Mouse (Mus musculus): ENCODE data around the gene Tmem94. TPM values are rescaled to one million over a fixed set of nuclear protein-coding genes. Genes with fewer than 3 reads are reported as not detected.

Gene Tmem94
- polyA plus RNA-seq, 1 experiment from 2014 or later, result 20.8 TPM

GRCm38 (mm10) chr11:115800981-115801380 is 35.7 kb downstream of the Tmem94 start:
- H3K4me1 ChIP-seq (replicated peaks; ENCODE audit: control insufficient read depth, insufficient read depth, low read length), result no peaks in the 10 kb centered on the region
- H3K9me3 ChIP-seq (ENCODE audit: control insufficient read depth, low read length), result no peaks in the 10 kb centered on the region
- ATAC-seq (ENCODE audit: low FRiP score), result no peak
- no peak overlapping the region for H3K4me2 ChIP-seq (replicated peaks)
- H3K27ac ChIP-seq, result no peak overlapping the region
- no peak overlapping the region for H3K4me3 ChIP-seq (replicated peaks; ENCODE audit: low read length)
- no peak for DNase-seq (ENCODE audit: low spot score)
- no peak overlapping the region for H3K9ac ChIP-seq
- 94% methylated on average over 18 of the region's 18 CpGs for WGBS
- H3K27me3 ChIP-seq (ENCODE audit: control insufficient read depth, insufficient read depth, low read length), result no peaks in the 10 kb centered on the region
- H3K36me3 ChIP-seq (replicated peaks; ENCODE audit: control insufficient read depth, insufficient read depth), result peaks cover 85% of the 10 kb centered on the region

GRCm38 (mm10) chr11:115803072-115803709 is 38.0 kb downstream of the Tmem94 start:
- no peak for DNase-seq (ENCODE audit: low spot score)
- WGBS, result 93% methylated on average over 24 of the region's 24 CpGs
- Histone ChIP-seq H3K27me3 (ENCODE audit: control insufficient read depth, insufficient read depth, low read length) (no peaks in the 10 kb centered on the region), H3K4me2 (replicated peaks) (no peak overlapping the region), H3K36me3 (replicated peaks; ENCODE audit: control insufficient read depth, insufficient read depth) (peaks cover 68% of the 10 kb centered on the region), H3K4me1 (replicated peaks; ENCODE audit: control insufficient read depth, insufficient read depth, low read length) (0 out of 2 replicates have a peak, but pooled peaks cover 5% of the 10 kb centered on the region), H3K4me3 (replicated peaks; ENCODE audit: low read length) (no peak overlapping the region), H3K27ac (no peak overlapping the region), H3K9ac (no peak overlapping the region), H3K9me3 (ENCODE audit: control insufficient read depth, low read length) (no peaks in the 10 kb centered on the region)
- no peak for ATAC-seq (ENCODE audit: low FRiP score)

GRCm38 (mm10) chr11:115805005-115805404 is 39.8 kb downstream of the Tmem94 start:
- no peak overlapping the region for H3K9ac ChIP-seq
- peaks cover 24% of the 10 kb centered on the region; the same call in 1 of the 2 replicates for H3K4me1 ChIP-seq (replicated peaks; ENCODE audit: control insufficient read depth, insufficient read depth, low read length)
- DNase-seq (ENCODE audit: low spot score) (no peak), ATAC-seq (ENCODE audit: low FRiP score) (no peak)
- WGBS, result 94% methylated on average over 7 of the region's 7 CpGs
- H3K27ac ChIP-seq, result no peak overlapping the region
- H3K36me3 ChIP-seq (replicated peaks; ENCODE audit: control insufficient read depth, insufficient read depth), result peaks cover 50% of the 10 kb centered on the region
- no peak overlapping the region for H3K4me2 ChIP-seq (replicated peaks)
- H3K27me3 ChIP-seq (ENCODE audit: control insufficient read depth, insufficient read depth, low read length), result no peaks in the 10 kb centered on the region
- no peaks in the 10 kb centered on the region for H3K9me3 ChIP-seq (ENCODE audit: control insufficient read depth, low read length)
- H3K4me3 ChIP-seq (replicated peaks; ENCODE audit: low read length), result no peak overlapping the region

DNA sequence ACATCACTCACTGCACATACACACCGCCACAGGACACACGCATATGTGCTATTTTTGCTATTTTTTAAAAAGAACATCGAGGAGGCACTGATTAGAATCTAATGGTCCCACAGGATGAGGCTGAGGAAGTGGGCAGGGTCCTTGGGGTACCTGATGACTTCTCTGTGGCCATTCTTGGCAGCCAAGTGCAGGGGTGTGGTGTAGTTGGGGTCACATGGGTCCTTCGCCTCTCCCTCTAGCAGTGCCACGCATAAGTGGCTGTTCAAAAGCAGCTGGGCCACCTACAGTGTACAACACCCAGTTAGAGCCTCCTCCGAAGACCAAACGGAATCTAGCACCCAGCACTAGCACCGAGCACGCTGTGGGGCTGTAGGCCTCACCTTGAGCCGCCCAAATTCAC is 40.9 kb downstream of the Tmem94 start:
- Histone ChIP-seq H3K9me3 (ENCODE audit: control insufficient read depth, low read length) (no peaks in the 10 kb centered on the region), H3K27me3 (ENCODE audit: control insufficient read depth, insufficient read depth, low read length) (no peaks in the 10 kb centered on the region), H3K27ac (no peak overlapping the region), H3K9ac (no peak overlapping the region), H3K4me1 (replicated peaks; ENCODE audit: control insufficient read depth, insufficient read depth, low read length) (peaks cover 27% of the 10 kb centered on the region; the same call in 1 of the 2 replicates), H3K4me3 (replicated peaks; ENCODE audit: low read length) (no peak overlapping the region), H3K36me3 (replicated peaks; ENCODE audit: control insufficient read depth, insufficient read depth) (peaks cover 38% of the 10 kb centered on the region), H3K4me2 (replicated peaks) (no peak overlapping the region)
- DNase-seq (ENCODE audit: low spot score) (no peak), ATAC-seq (ENCODE audit: low FRiP score) (no peak)
- WGBS, result 93% methylated on average over 10 of the region's 10 CpGs

DNA sequence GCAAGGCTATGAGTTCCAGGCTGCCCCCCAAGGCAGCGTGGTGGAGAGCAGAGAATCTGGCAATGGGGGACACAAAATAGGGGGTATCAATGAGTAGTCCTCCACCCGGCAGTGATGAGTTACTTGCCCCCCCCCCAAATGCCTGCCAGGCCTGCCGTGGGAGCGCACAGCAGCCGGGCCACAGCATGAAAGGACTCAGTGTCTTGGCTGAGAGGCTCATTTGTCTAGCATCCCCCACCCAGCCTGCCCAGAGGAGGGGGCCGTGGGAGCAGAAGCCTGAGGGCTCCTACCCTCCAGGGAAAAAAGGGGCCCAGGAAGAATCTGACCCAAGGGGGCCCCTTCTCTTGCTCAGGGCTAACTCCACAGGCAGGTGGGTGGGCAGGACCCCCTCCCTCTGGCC is 42.1 kb downstream of the Tmem94 start:
- peaks cover 31% of the 10 kb centered on the region for H3K4me1 ChIP-seq (replicated peaks; ENCODE audit: control insufficient read depth, insufficient read depth, low read length)
- H3K9ac ChIP-seq, result no peak overlapping the region
- H3K9me3 ChIP-seq (ENCODE audit: control insufficient read depth, low read length), result no peaks in the 10 kb centered on the region

DNA sequence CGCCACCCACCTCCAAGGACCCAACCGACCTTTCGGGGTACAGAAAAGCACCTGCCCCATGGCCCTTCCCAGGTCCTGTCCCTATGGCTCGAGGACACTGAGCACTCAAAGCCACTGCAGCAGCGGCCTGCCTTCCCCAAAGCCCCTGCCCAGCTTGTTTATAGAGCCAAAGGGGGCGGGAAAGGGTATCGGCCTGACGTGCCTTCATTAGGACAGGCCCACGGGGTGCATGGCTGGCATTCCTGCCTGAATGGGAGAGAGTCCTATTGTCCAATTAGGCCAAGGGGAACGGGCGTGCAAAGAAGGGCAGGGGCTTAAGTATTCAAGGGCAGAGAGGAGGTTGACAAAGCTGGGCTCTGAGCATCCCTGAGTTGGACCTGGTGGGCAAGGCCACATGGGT is 42.7 kb downstream of the Tmem94 start:
- 41% methylated on average over 11 of the region's 11 CpGs for whole genome bisulfite sequencing
- Histone ChIP-seq H3K9ac (0 out of 2 replicates have a peak overlapping the region, but pooled peaks have one; percentile 14), H3K9me3 (ENCODE audit: control insufficient read depth, low read length) (no peaks in the 10 kb centered on the region), H3K27me3 (ENCODE audit: control insufficient read depth, insufficient read depth, low read length) (no peaks in the 10 kb centered on the region), H3K36me3 (replicated peaks; ENCODE audit: control insufficient read depth, insufficient read depth) (peaks cover 20% of the 10 kb centered on the region), H3K4me2 (replicated peaks) (peak overlapping the region; percentile 88), H3K4me3 (replicated peaks; ENCODE audit: low read length) (no peak overlapping the region), H3K4me1 (replicated peaks; ENCODE audit: control insufficient read depth, insufficient read depth, low read length) (peaks cover 37% of the 10 kb centered on the region), H3K27ac (peak overlapping the region; percentile 74)
- no peak for DNase-seq (ENCODE audit: low spot score)
- ATAC-seq (ENCODE audit: low FRiP score), result no peak

More for the DNA sequence above, 42.1 kb downstream of the Tmem94 start:
- no peaks in the 10 kb centered on the region for H3K27me3 ChIP-seq (ENCODE audit: control insufficient read depth, insufficient read depth, low read length)
- no peak overlapping the region for H3K4me3 ChIP-seq (replicated peaks; ENCODE audit: low read length)
- peaks cover 27% of the 10 kb centered on the region for H3K36me3 ChIP-seq (replicated peaks; ENCODE audit: control insufficient read depth, insufficient read depth)
- ATAC-seq (ENCODE audit: low FRiP score) (peak; percentile 25; the same call in 1 of the 2 replicates), DNase-seq (ENCODE audit: low spot score) (no peak)
- WGBS, result 36% methylated on average over 6 of the region's 6 CpGs
- H3K4me2 ChIP-seq (replicated peaks), result peak overlapping the region; percentile 88
- H3K27ac ChIP-seq, result peak overlapping the region; percentile 74

- ATAC-seq (ENCODE audit: low FRiP score) (peak; percentile 19; the same call in 1 of the 2 replicates), DNase-seq (ENCODE audit: low spot score) (no peak)
- Histone ChIP-seq H3K4me1 (replicated peaks; ENCODE audit: control insufficient read depth, insufficient read depth, low read length) (peaks cover 40% of the 10 kb centered on the region), H3K4me3 (replicated peaks; ENCODE audit: low read length) (no peak overlapping the region), H3K27me3 (ENCODE audit: control insufficient read depth, insufficient read depth, low read length) (no peaks in the 10 kb centered on the region), H3K9ac (0 out of 2 replicates have a peak overlapping the region, but pooled peaks have one; percentile 14), H3K36me3 (replicated peaks; ENCODE audit: control insufficient read depth, insufficient read depth) (peaks cover 12% of the 10 kb centered on the region), H3K4me2 (replicated peaks) (peak overlapping the region; percentile 88), H3K27ac (peak overlapping the region; percentile 74), H3K9me3 (ENCODE audit: control insufficient read depth, low read length) (no peaks in the 10 kb centered on the region)
- WGBS, result 35% methylated on average over 10 of the region's 10 CpGs
These were observed 43.6 kb downstream of the Tmem94 start for GRCm38 (mm10) chr11:115808696-115809310.

GRCm38 (mm10) chr11:115809311-115809781 is 44.1 kb downstream of the Tmem94 start:
- Histone ChIP-seq H3K36me3 (replicated peaks; ENCODE audit: control insufficient read depth, insufficient read depth) (peaks cover 10% of the 10 kb centered on the region; the same call in 1 of the 2 replicates), H3K4me2 (replicated peaks) (peak overlapping the region; percentile 88), H3K9me3 (ENCODE audit: control insufficient read depth, low read length) (no peaks in the 10 kb centered on the region), H3K27ac (peak overlapping the region; percentile 74), H3K9ac (0 out of 2 replicates have a peak overlapping the region, but pooled peaks have one; percentile 14), H3K4me3 (replicated peaks; ENCODE audit: low read length) (no peak overlapping the region), H3K4me1 (replicated peaks; ENCODE audit: control insufficient read depth, insufficient read depth, low read length) (peaks cover 40% of the 10 kb centered on the region), H3K27me3 (ENCODE audit: control insufficient read depth, insufficient read depth, low read length) (no peaks in the 10 kb centered on the region)
- ATAC-seq (ENCODE audit: low FRiP score) (no peak), DNase-seq (ENCODE audit: low spot score) (no peak)
- WGBS, result 51% methylated on average over 8 of the region's 8 CpGs

- peaks cover 41% of the 10 kb centered on the region for H3K4me1 ChIP-seq (replicated peaks; ENCODE audit: control insufficient read depth, insufficient read depth, low read length)
- peak overlapping the region; percentile 88 for H3K4me2 ChIP-seq (replicated peaks)
- H3K27ac ChIP-seq, result peak overlapping the region; percentile 54; the same call in 1 of the 2 replicates
- DNase-seq (ENCODE audit: low spot score), result no peak
- ATAC-seq (ENCODE audit: low FRiP score), result no peak
- no peaks in the 10 kb centered on the region for H3K27me3 ChIP-seq (ENCODE audit: control insufficient read depth, insufficient read depth, low read length)
- no peak overlapping the region for H3K9ac ChIP-seq
- 76% methylated on average over 14 of the region's 14 CpGs for WGBS
- 0 out of 2 replicates have a peak, but pooled peaks cover 4% of the 10 kb centered on the region for H3K36me3 ChIP-seq (replicated peaks; ENCODE audit: control insufficient read depth, insufficient read depth)
- no peaks in the 10 kb centered on the region for H3K9me3 ChIP-seq (ENCODE audit: control insufficient read depth, low read length)
- H3K4me3 ChIP-seq (replicated peaks; ENCODE audit: low read length), result peak overlapping the region; percentile 9
These were observed 45.1 kb downstream of the Tmem94 start for GRCm38 (mm10) chr11:115810377-115810776.

Measured in hindbrain, embryonic 14.5 days (tissue).